Mouse (Mus musculus) gastrocnemius, adult 2 months (tissue): ENCODE results near the gene Slc25a18. TPM values are rescaled to one million over a fixed set of nuclear protein-coding genes. Genes with fewer than 3 reads are reported as not detected.
"Not testable (repeated sequence)": the region's sequence is repeated elsewhere in the genome, so short reads cannot be mapped to it uniquely, and the experiment has no call there.

Experiments used
- DNase-seq: peaks from one replicate; pipeline ENCODE4 v3.0.0; 2022
- H3K27ac ChIP-seq: fragments of 200-600 bp; 2 replicates; pipeline ENCODE4 v1.8.1; 2022; ENCODE audit warnings: mild to moderate bottlenecking
- H3K4me3 ChIP-seq: fragments of 200-600 bp; 2 replicates; pipeline ENCODE4 v1.8.1; 2022; ENCODE audit warnings: mild to moderate bottlenecking, moderate library complexity
- CTCF ChIP-seq: fragments of 200-600 bp; IDR thresholded peaks from 2 replicates; pipeline ENCODE4 v1.8.1; 2022; ENCODE audit warnings: antibody characterized with exemption, mild to moderate bottlenecking, moderate library complexity
- intact Hi-C: fragments of 180-260 bp; cut with DNase I; formaldehyde crosslinking; loops from one replicate; pipeline ENCODE4 v1.15.1; 2025
- total RNA-seq, 2 experiments: library from RNA; stranded (reverse); gene quantifications; 2 replicates each; pipeline ENCODE4 v1.2.3; 2021

The Slc25a18 gene
- total RNA-seq, 2 experiments from 2014 or later: 0.13 to 0.20 TPM

DNA sequence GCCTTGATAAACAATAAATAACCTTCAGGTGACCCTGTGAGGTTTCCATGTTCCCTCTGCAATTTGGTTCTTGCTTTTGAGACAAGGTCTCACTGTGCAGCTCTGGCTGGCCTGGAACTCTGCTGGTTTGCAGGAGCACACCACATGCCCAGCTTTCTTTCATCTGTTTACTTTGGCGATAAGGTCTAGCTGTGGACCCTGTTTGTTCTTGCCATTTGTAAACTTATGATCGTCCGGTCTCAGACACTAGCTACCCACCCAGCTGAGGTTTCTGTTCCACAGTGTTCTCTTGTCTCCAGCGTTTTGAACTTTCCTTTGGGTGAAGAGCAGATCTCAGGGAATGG lies 34.3 kb downstream of the Slc25a18 start:
- intact Hi-C loops: no loop called here
- DNase-seq: no peak

DNA sequence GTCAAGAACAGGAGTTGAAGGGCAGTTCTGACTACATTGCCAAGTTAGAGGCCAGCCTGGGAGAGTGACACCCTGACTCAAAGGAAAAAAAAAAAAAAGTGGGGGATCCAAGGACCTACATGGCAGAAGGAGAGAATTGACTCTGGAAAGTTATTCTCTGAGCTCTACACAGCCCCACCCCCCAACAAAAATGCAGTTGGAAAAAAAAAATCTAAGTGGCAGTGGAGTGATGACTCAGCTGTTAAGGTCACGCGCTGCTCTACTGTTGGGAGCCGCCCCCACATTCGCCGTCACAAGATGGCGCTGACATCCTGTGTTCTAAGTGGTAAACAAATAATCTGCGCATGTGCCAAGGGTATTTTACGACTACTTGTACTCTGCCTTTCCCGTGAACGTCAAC lies 38.6 kb downstream of the Slc25a18 start:
- H3K27ac ChIP-seq, H3K4me3 ChIP-seq, DNase-seq, intact Hi-C loops: not testable (repeated sequence)

More for the DNA sequence above, 34.3 kb downstream of the Slc25a18 start:
- Histone ChIP-seq H3K27ac (no peak overlapping the region), H3K4me3 (no peak overlapping the region)
- TF ChIP-seq CTCF: no peak

DNA sequence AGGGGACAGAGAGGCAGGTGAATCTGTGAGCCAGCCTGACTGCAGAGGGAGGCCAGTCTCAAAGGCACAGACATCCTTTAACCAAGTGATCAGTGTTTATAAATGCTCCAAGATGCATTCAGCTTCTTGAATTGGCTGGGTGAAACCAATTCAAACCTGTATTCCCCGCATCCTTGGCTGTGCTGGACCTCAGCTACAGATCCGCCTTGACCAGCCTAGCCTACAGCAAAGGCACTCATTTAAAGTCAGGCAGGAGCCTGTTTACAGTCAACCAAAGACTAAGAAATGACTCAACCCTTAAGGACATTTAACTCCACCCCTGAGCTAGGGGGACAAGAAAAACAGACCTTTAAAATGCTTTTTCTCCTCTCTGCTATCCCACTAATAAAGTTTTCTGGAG lies 45.9 kb downstream of the Slc25a18 start:
- H3K27ac ChIP-seq: no peak overlapping the region; the same call in 1 of the 2 replicates
- intact Hi-C loops: no loop called here
- H3K4me3 ChIP-seq: no peak overlapping the region
- no peak for TF ChIP-seq CTCF
- no peak for DNase-seq

- intact Hi-C loops: loop anchor here (5.0 to 10.0 kb wide), 2 partner anchors 225 to 283 kb away; no protein-coding TSS in a partner anchor
- TF ChIP-seq CTCF: no peak
- peak overlapping the region; percentile 30 for H3K4me3 ChIP-seq
- DNase-seq: no peak
- H3K27ac ChIP-seq: no peak overlapping the region
These were observed 46.8 kb downstream of the Slc25a18 start for GRCm38 (mm10) chr6:120820144-120820543.

- no peak overlapping the region for H3K27ac ChIP-seq
- peak overlapping the region; percentile 80 for H3K4me3 ChIP-seq
- DNase-seq: no peak
- intact Hi-C loops: loop anchor here (5.0 to 10.0 kb wide), 2 partner anchors 226 to 284 kb away; no protein-coding TSS in a partner anchor
- no peak for TF ChIP-seq CTCF
These were observed 47.6 kb downstream of the Slc25a18 start for GRCm38 (mm10) chr6:120820941-120821340.

DNA sequence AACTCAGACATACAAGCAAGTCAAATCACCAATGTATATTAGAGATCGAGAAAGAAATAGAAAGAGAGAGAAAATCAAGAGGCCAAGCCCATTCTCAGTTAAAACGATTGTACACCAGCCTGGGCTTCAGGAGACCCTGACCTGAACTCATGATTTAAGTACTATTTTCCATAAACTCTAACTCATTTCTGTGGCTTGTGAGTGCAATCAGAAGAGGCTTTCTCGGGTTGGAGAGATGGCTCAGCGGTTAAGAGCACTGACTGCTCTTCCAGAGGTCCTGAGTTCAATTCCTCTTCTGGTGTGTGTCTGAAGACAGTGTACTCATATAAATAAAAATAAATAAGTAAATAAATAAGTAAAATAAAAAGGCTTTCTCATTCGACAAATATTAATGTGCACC lies 48.3 kb downstream of the Slc25a18 start:
- Histone ChIP-seq H3K27ac (peak overlapping the region; percentile 95), H3K4me3 (peak overlapping the region; percentile 80)
- intact Hi-C loops: loop anchor here (5.0 to 10.0 kb wide), 2 partner anchors 227 to 284 kb away; no protein-coding TSS in a partner anchor
- TF ChIP-seq CTCF: no peak
- DNase-seq: no peak

DNA sequence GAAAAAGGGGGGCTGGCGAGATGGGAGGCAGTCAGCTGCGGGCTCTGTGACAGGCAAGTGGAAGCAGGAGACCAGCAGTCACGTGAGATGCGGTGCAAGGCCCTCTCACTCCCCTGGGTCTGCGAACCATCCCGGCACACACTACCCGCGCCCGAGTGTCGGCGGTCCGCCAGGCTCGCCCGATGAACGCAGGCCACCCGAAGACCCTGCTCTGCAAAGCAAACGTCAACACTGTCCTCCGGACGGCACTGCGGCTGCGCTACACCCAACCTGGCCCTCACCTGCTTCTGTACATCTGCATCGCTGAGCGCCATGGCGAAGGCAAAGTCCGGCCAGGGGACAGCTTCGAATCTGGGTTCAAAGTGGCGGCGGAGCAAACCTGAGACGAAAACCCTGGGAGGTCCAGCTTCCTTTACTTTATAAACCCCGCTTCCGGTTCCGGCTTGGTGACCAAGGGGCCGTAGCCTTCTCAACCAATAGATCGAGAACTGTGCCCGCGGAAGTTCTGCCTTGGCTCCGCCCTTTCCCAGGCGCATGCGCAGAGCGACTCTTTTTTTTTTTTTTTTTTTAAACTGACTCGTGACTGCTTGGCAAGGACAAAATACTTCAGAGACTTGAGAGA lies 49.0 kb downstream of the Slc25a18 start, which contains the start of gene Atp6v1e1:
Atp6v1e1 (minus strand) TSS at position 487 of the 622 bp plus-strand sequence.
- Histone ChIP-seq H3K27ac (peak within 1 kb of the TSS; percentile 95), H3K4me3 (peak within 1 kb of the TSS; percentile 80)
- intact Hi-C loops: loop anchor here (5.0 to 10.0 kb wide), 2 partner anchors 228 to 285 kb away; no protein-coding TSS in a partner anchor
- no peak for TF ChIP-seq CTCF
- DNase-seq: peak; percentile 95

DNA sequence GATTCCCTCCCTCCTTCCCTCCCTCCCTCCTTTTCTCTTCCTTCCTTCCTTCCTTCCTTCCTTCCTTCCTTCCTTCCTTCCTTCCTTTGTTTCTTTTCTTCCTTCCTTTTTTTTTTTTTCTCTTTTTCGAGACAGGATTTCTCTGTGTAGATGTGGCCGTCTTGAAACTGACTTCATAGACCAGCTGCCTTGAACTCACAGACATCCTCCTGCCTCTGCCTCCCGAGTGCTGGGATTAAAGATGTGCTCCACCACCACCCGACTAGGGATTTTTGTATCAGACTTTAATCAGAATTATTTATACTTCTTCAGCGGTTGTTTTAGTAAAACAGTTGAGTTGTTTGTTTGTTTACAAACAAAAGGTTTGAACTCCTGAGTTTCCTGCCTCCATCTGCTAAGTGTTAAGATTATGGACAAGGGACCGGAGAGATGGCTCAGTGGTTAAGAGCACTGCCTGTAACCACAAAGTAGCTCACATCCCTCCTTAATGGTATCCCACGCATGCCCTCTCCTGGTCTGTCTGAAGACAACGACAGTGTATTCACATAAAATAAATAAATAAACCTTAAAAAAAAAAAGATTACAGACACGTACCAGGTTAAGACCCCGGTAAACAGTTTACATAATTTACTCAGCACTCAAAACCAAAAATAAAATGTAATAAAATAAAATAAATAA lies 49.7 kb downstream of the Slc25a18 start:
- peak overlapping the region; percentile 80 for H3K4me3 ChIP-seq
- intact Hi-C loops: loop anchor here (5.0 to 10.0 kb wide), 2 partner anchors 228 to 286 kb away; no protein-coding TSS in a partner anchor
- peak; percentile 44 for DNase-seq

DNA sequence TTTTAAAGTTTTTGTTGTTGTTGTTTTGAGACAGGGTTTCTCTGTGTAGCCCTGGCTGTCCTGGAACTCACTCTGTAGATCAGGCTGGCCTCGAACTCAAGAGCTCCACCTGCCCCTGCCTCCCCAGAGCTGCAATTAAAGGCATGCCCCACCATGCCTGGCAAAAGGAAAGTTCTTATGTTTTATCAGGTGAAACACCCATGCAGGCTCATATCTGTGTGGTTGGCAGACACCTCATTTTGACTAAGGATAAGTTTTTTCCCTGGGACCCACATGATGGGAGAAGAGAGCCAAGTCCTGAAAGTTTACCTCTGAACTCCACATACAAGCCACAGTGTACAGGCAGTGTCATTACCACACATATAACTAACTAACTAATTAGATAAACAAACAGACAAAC lies 56.7 kb downstream of the Slc25a18 start:
- TF ChIP-seq CTCF: no peak
- no peak for DNase-seq
- Histone ChIP-seq H3K27ac (no peak overlapping the region), H3K4me3 (no peak overlapping the region)
- intact Hi-C loops: no loop called here

More for the DNA sequence above, 49.7 kb downstream of the Slc25a18 start:
- TF ChIP-seq CTCF: peak; percentile 48
- peak overlapping the region; percentile 95 for H3K27ac ChIP-seq

- TF ChIP-seq CTCF: no peak
- DNase-seq: no peak
- H3K27ac ChIP-seq: no peak overlapping the region
- intact Hi-C loops: no loop called here
- H3K4me3 ChIP-seq: no peak overlapping the region
These were observed 57.7 kb downstream of the Slc25a18 start for GRCm38 (mm10) chr6:120830866-120831608.

- no peak for TF ChIP-seq CTCF
- no peak overlapping the region for H3K4me3 ChIP-seq
These were observed 58.7 kb downstream of the Slc25a18 start for GRCm38 (mm10) chr6:120832097-120832496.

GRCm38 (mm10) chr6:120834766-120835321 lies 61.5 kb downstream of the Slc25a18 start:
- no peak overlapping the region for H3K4me3 ChIP-seq
- DNase-seq: no peak
- intact Hi-C loops: no loop called here

More at GRCm38 (mm10) chr6:120832097-120832496, 58.7 kb downstream of the Slc25a18 start:
- H3K27ac ChIP-seq: no peak overlapping the region; the same call in 1 of the 2 replicates
- DNase-seq: no peak
- intact Hi-C loops: no loop called here

More at GRCm38 (mm10) chr6:120834766-120835321, 61.5 kb downstream of the Slc25a18 start:
- no peak for TF ChIP-seq CTCF
- peak overlapping the region; percentile 95; the same call in 1 of the 2 replicates for H3K27ac ChIP-seq
